Mouse (Mus musculus) cerebellum, adult 11-12 months (tissue): ENCODE data around the gene Fbxw15.
"Not testable (repeated sequence)": the region's sequence is repeated elsewhere in the genome, so short reads cannot be mapped to it uniquely, and the experiment has no call there.

Experiments
- DNase-seq: peaks from one replicate; pipeline ENCODE4 v3.0.0; 2022

Fbxw15 gene

GRCm38 (mm10) chr9:109568162-109568561, at the start of gene Fbxw15:
Gene Fbxw15 (minus strand): TSS chr9:109568262.
- DNase-seq = not testable (repeated sequence)

DNA sequence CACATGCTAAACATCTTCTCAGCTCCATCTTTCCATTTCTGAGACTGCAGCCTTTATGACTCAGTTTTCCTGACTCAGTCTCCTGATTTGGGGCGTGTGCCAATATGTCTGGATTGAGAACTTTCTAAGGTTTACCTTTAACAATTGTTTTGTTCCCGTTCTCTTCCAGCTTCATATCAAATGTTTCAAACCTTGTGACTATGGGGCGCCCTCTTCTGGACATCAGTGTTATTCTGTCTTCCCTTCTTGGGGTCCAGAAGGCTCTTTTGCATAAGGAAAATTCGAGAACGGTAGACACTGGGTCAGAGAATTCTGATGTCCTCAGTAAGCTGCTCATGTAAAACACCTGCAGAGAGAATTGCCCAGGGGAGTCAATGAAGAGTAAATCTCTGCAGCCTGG, 38.8 kb upstream of the Fbxw15 start:
- not testable (repeated sequence) for DNase-seq

DNA sequence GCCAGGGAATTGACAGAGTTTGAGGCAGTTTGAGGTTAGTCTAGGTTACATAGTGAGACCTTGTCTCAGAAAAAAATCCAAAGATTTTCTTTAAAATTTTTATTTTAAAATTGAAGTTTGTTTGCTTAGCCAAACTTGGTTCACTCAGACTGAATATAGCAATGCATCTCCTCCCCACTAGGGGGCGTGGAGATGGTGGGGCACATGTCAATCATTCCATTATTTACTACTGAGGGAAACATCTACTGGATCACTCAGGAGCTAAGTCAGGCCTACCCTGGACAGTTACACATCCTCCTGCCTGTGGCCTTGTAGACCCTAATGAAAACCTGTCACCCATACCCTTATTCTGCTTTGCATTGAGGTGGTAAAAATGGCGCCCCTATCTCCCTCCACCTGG, 34.1 kb upstream of the Fbxw15 start:
- DNase-seq = not testable (repeated sequence)

GRCm38 (mm10) chr9:109597226-109597625, 29.2 kb upstream of the Fbxw15 start:
- DNase-seq = no peak

DNA sequence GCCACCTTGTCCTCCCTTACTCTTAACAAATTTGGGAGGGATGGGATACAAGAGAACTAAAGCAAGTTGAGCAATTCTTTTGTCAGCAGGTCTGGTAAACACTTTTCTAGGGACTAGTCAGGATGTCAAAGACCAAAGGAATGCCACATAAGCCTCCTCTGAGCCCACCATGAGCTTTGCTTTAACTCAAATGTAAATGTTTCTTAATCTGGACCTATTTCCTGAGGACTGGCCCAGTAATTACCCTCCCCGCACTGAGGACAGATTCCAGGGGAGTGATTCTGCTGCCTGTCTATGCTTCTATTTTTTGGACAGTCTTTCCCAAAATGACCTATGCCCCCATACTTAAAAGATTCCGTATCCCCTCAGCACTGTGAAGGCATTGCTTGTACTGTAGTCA, 26.8 kb upstream of the Fbxw15 start:
- no peak for DNase-seq

DNA sequence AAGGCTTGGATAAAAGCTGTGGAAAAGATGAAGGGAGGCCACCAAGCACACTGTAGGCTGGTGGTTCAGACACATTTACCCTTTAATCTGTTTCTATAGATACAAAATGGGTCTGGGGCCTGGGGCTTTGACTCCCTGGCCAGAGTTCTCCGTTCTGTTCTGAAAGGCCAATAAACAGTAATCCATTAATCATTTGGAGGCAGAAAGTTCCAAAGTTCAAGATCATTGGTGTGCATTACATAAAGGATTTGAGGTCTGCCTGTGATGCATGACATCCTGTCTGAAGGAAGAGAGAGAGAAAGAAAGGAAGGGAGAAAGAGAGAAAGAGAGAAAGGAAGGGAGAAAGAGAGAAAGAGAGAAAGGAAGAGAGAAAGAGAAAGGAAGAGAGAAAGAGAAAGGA, 2.5 kb downstream of the Fbxw15 start:
- DNase-seq = no peak

- not testable (repeated sequence) for DNase-seq
Measured at GRCm38 (mm10) chr9:109562106-109562505, 6.0 kb downstream of the Fbxw15 start.

GRCm38 (mm10) chr9:109552483-109552882, 15.6 kb downstream of the Fbxw15 start:
- no peak for DNase-seq

- not testable (repeated sequence) for DNase-seq
Measured at GRCm38 (mm10) chr9:109549666-109550065, 18.4 kb downstream of the Fbxw15 start.

DNA sequence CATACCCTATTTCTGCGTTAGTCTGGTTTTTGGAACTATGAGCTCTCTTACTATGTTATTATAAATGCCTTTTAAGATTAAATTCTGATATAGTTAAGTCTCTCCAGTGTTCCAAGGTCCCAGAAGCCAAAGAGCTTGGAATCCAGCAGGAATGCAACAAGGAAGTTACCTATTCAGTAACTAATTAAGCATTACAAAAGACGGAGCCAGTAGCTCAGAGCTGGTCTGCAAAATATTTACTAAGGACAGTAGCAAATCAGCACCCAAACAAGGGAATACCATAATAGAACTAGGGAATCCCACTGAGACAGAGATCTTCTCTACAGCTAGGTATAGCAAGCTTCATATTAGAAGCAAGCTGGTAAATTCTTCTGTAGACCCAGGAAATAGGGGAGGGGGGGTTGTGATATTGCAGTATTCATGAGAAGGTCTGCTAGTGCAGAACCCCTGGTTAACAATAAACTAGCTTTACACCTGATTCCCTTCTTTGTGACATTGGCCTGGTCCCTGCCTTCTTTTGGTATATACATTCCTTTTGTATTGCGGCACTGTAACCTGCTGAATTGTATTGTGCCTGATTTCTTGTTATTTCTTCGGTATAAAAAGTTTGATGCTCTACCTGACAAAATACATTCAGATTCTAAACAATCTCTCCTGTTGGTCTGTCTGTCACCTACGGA, 44.5 kb downstream of the Fbxw15 start:
- no peak for DNase-seq
